Mouse (Mus musculus): ENCODE results near the gene Hoxb5. TPM values are rescaled to one million over a fixed set of nuclear protein-coding genes. Genes with fewer than 3 reads are reported as not detected.

Gene Hoxb5
- total and polyA plus RNA-seq, 3 experiments, result 0.18 to 0.23 TPM; not detected in 1

- DNase-seq, result no peak
- H3K9ac ChIP-seq (ENCODE audit: low read depth, low read length), result no peak overlapping the region
- H3K27ac ChIP-seq, result no peak overlapping the region
Measured at GRCm38 (mm10) chr11:96347717-96348116, 44.6 kb downstream of the Hoxb5 start.

DNA sequence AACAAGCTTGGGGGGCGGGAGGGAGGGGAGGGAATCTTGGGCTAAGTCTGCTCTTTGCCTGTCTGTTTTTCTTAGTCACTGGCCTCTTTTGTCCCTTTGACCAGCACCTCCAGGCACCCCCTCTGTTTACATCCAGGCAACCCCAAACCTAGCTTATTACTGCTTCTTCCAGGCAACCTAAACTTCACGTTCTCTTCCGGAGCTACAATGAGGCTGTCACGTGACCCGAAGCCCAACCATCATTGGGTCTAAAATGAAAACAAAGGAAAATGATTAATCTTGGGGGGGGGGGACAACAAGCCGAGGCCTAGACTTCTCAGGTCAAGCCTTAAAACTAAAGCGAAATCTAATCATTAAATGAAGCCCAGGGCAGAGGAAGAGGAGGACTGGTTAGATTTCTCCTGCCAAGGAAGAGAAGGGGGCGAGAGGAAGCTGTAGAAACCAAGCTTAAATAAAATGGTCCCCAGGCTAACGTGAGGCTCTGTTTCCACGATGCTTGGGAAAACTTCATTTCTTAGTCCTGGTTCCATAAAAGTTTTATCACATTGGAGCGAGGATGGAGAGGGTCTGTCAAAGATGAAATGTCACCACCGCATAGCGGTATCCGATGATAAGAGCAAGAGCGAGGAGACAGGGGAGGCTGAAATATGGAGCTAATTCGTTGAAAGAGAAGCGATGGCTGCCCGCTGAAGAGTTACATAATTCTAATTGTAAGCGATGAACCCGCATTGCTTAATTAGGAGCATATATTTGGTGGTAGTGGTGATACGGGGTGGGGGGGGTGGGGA, 45.2 kb downstream of the Hoxb5 start:
- WGBS, result 28% methylated on average over 21 of the region's 21 CpGs
- Histone ChIP-seq H3K36me3 (ENCODE audit: control insufficient read depth, insufficient read depth, low read length) (no peaks in the 10 kb centered on the region), H3K27me3 (ENCODE audit: control insufficient read depth, insufficient read depth, low read length) (peaks cover 13% of the 10 kb centered on the region)

More at GRCm38 (mm10) chr11:96347717-96348116, 44.6 kb downstream of the Hoxb5 start:
- no peaks in the 10 kb centered on the region for H3K79me2 ChIP-seq (replicated peaks; ENCODE audit: control insufficient read depth, insufficient read depth, low read length)
- H3K36me3 ChIP-seq (ENCODE audit: control insufficient read depth, insufficient read depth, low read length), result no peaks in the 10 kb centered on the region
- TF ChIP-seq EP300 (IDR thresholded peaks at IDR 0.05; ENCODE audit: insufficient read depth, low read depth, low read length) (no peak), POLR2A (IDR thresholded peaks at IDR 0.05; ENCODE audit: insufficient read depth, low read depth, low read length) (no peak), CTCF (IDR thresholded peaks at IDR 0.05) (no peak)
- H3K4me1 ChIP-seq (ENCODE audit: control insufficient read depth, insufficient read depth, low read length), result no peaks in the 10 kb centered on the region
- intact Hi-C loops (cut with DNase I), result no loop called here
- whole genome bisulfite sequencing, result 32% methylated on average over 4 of the region's 4 CpGs
- peaks cover 9% of the 10 kb centered on the region for H3K27me3 ChIP-seq (ENCODE audit: control insufficient read depth, insufficient read depth, low read length)
- H3K4me3 ChIP-seq, result no peak overlapping the region

DNA sequence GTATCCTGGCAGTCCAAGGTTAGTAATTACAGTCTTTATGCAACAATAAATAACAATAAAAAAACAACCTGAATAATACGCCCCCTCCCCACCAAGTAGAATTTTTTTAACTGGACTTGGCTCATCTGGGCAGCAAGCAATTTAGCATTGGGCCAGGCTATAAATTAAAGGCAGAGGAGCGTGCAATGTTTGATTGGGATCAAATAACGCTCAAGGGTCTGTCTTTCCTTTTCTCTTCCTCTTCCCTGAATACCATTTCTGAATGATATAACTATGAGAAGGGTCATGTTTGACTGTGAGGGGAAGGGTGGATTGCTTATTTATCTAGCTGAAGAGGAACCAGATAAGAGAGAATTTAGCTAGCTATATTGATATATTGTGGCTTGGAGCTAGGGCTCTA, 45.9 kb downstream of the Hoxb5 start:
- no peak overlapping the region for H3K9ac ChIP-seq (ENCODE audit: low read depth, low read length)
- TF ChIP-seq EP300 (IDR thresholded peaks at IDR 0.05; ENCODE audit: insufficient read depth, low read depth, low read length) (no peak), CTCF (IDR thresholded peaks at IDR 0.05) (no peak), POLR2A (IDR thresholded peaks at IDR 0.05; ENCODE audit: insufficient read depth, low read depth, low read length) (no peak)
- no peaks in the 10 kb centered on the region for H3K79me2 ChIP-seq (replicated peaks; ENCODE audit: control insufficient read depth, insufficient read depth, low read length)
- intact Hi-C loops (cut with DNase I), result no loop called here
- no peak overlapping the region for H3K4me3 ChIP-seq
- DNase-seq, result no peak
- H3K27me3 ChIP-seq (ENCODE audit: control insufficient read depth, insufficient read depth, low read length), result peaks cover 12% of the 10 kb centered on the region
- whole genome bisulfite sequencing, result 67% methylated on average over 3 of the region's 3 CpGs
- no peaks in the 10 kb centered on the region for H3K4me1 ChIP-seq (ENCODE audit: control insufficient read depth, insufficient read depth, low read length)
- no peaks in the 10 kb centered on the region for H3K36me3 ChIP-seq (ENCODE audit: control insufficient read depth, insufficient read depth, low read length)
- H3K27ac ChIP-seq, result no peak overlapping the region

More for the DNA sequence above, 45.2 kb downstream of the Hoxb5 start:
- no peak for DNase-seq
- Histone ChIP-seq H3K27ac (no peak overlapping the region), H3K79me2 (replicated peaks; ENCODE audit: control insufficient read depth, insufficient read depth, low read length) (no peaks in the 10 kb centered on the region), H3K4me1 (ENCODE audit: control insufficient read depth, insufficient read depth, low read length) (no peaks in the 10 kb centered on the region), H3K4me3 (no peak overlapping the region), H3K9ac (ENCODE audit: low read depth, low read length) (no peak overlapping the region)
- no peak for TF ChIP-seq EP300 (IDR thresholded peaks at IDR 0.05; ENCODE audit: insufficient read depth, low read depth, low read length)
- intact Hi-C loops (cut with DNase I), result no loop called here

DNA sequence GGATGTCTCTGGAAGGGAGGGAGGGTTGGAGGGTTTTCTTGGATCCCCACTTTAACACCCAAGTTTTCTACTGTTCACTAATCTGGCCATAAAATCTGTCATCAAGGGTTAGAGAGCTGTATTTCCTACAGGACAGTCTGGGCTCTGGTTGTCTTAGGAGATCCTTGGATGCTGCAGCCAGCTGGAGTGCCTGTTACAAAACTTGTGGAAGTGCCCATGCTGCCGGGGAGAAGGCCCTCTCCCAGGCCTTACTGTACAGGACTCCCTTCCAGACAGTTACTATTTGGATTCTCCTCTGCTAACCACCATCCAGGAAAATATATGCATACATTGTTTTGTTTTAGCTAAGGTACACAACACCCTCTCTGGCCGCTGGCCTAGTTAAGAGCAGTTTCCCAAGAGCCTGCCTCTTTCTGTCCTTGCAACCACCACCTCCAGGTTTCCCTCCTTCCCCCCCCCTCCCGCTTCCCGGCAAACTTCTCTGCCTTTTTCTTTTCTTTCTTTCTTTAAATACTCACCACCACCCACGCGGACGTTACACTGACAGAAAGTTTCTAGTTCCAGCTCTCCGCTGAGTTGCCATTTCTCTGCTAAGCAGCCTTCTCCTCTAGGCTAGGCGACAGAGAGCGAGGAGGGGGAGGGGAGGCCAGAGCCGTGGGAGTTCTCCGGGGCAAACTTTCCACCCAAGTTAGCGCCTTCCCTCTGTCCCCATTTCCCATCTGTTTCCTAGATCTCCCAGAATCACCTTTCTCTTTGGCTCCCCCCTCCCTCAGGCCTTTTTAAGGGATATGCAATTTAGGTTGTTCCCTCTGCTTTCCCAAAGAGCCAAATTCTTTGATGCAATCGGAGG, 46.6 kb downstream of the Hoxb5 start:
- H3K9ac ChIP-seq (ENCODE audit: low read depth, low read length), result no peak overlapping the region
- no peak for DNase-seq
- H3K36me3 ChIP-seq (ENCODE audit: control insufficient read depth, insufficient read depth, low read length), result no peaks in the 10 kb centered on the region
- WGBS, result 34% methylated on average over 14 of the region's 14 CpGs
- H3K4me1 ChIP-seq (ENCODE audit: control insufficient read depth, insufficient read depth, low read length), result no peaks in the 10 kb centered on the region
- H3K27ac ChIP-seq, result no peak overlapping the region; the same call in 1 of the 2 replicates
- no peak overlapping the region for H3K4me3 ChIP-seq
- peaks cover 12% of the 10 kb centered on the region for H3K27me3 ChIP-seq (ENCODE audit: control insufficient read depth, insufficient read depth, low read length)
- TF ChIP-seq POLR2A (IDR thresholded peaks at IDR 0.05; ENCODE audit: insufficient read depth, low read depth, low read length) (no peak), CTCF (IDR thresholded peaks at IDR 0.05) (no peak), EP300 (IDR thresholded peaks at IDR 0.05; ENCODE audit: insufficient read depth, low read depth, low read length) (no peak)
- intact Hi-C loops (cut with DNase I), result loop anchor here (5.0 kb wide), 1 partner anchor 58 kb away; no protein-coding TSS in a partner anchor
- H3K79me2 ChIP-seq (replicated peaks; ENCODE audit: control insufficient read depth, insufficient read depth, low read length), result no peaks in the 10 kb centered on the region

DNA sequence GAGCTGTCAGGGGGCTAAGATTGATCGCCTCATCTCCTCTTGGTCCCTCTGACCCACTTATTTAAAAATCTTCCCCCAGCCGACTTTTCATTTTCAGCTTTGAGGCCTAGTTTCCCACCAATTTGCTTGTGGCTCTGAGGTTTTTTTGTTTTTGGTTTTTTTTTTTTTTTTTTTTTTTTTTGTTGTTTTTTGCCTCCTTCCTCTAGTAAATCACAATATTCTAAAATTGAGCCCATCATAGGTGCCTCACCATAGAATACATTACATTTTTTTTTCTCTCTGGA, 47.1 kb downstream of the Hoxb5 start, which contains the start of gene Hoxb2:
Gene Hoxb2, plus strand, starts transcription at position 185 of the 284 bp plus-strand sequence.
- H3K9ac ChIP-seq (ENCODE audit: low read depth, low read length), result no peak within 1 kb of the TSS
- DNase-seq, result no peak
- H3K27me3 ChIP-seq (ENCODE audit: control insufficient read depth, insufficient read depth, low read length), result peaks cover 12% of the 10 kb centered on the region
- H3K27ac ChIP-seq, result peak within 1 kb of the TSS; percentile 15; the same call in 1 of the 2 replicates
- TF ChIP-seq CTCF (IDR thresholded peaks at IDR 0.05), result no peak
- no peak for TF ChIP-seq POLR2A (IDR thresholded peaks at IDR 0.05; ENCODE audit: insufficient read depth, low read depth, low read length)
- TF ChIP-seq EP300 (IDR thresholded peaks at IDR 0.05; ENCODE audit: insufficient read depth, low read depth, low read length), result no peak
- H3K4me3 ChIP-seq, result no peak within 1 kb of the TSS
- intact Hi-C loops (cut with DNase I), result loop anchor here (5.0 kb wide), 1 partner anchor 57 kb away; no protein-coding TSS in a partner anchor
- 53% methylated on average over 2 of the region's 2 CpGs for WGBS
- H3K79me2 ChIP-seq (replicated peaks; ENCODE audit: control insufficient read depth, insufficient read depth, low read length), result no peaks in the 10 kb centered on the region
- H3K36me3 ChIP-seq (ENCODE audit: control insufficient read depth, insufficient read depth, low read length), result no peaks in the 10 kb centered on the region
- H3K4me1 ChIP-seq (ENCODE audit: control insufficient read depth, insufficient read depth, low read length), result no peaks in the 10 kb centered on the region

Data from heart, adult 2 months (tissue).